Mouse (Mus musculus): ENCODE measurements around the gene Cox10.

Gene Cox10

DNA sequence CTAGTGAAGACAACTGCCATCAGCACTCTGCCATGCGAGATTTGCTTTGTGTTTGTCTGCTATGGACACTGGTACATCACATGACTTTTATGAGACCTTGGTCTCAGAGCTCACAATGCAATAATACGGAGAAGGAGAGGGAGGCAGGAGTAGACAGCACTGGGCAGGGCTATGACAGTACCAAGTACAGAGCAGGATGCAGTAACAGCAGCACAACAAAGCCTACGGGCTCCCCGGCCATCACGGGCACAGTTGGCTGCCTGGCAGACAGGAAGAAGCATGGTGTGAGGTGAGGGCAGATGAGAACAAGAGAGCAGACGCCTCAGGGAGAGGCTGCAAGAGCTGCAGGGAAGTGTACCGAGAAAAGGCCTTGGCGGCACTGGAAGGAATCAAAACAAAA lies 87.3 kb downstream of the Cox10 start:
- DNase-seq: peak; percentile 76

DNA sequence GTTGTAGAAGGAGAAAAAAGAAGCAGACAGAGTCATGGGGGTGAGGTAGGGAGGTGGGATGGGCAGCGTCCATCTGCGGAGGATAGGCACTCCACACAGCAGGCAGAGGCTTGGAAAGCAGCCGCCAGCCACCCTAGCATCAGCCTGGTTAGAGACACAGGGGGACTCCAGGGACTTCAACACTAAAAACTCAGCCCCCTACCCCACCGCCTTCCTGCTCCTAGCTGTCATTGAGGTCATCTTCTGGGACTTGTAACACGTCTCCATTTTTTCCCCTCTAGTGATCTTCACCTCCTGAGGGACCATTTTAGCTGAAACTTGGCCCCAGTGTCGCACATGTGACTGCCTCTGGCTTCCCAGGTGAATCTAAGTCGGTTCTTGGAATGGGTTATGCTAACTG lies 88.5 kb downstream of the Cox10 start:
- no peak for DNase-seq

DNA sequence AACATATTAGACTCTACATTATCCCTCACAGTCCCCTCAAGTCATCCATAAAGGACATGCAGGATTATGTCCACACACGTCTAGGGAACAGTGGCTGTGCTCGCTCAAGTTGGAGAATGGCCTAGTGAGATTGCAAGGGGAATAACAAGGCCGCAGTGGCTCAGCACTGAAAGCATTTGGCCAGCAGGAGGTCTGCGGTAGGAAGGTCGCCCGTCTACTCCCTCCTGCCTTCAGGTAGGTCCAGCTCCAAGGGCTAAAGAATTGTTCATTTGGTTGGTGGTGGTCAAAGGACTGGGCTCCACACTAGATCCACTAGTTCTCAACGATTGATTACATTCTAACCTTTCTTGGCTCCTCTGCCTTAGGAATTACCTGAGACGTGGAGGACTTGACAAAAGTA lies 89.0 kb downstream of the Cox10 start:
- DNase-seq: no peak

DNA sequence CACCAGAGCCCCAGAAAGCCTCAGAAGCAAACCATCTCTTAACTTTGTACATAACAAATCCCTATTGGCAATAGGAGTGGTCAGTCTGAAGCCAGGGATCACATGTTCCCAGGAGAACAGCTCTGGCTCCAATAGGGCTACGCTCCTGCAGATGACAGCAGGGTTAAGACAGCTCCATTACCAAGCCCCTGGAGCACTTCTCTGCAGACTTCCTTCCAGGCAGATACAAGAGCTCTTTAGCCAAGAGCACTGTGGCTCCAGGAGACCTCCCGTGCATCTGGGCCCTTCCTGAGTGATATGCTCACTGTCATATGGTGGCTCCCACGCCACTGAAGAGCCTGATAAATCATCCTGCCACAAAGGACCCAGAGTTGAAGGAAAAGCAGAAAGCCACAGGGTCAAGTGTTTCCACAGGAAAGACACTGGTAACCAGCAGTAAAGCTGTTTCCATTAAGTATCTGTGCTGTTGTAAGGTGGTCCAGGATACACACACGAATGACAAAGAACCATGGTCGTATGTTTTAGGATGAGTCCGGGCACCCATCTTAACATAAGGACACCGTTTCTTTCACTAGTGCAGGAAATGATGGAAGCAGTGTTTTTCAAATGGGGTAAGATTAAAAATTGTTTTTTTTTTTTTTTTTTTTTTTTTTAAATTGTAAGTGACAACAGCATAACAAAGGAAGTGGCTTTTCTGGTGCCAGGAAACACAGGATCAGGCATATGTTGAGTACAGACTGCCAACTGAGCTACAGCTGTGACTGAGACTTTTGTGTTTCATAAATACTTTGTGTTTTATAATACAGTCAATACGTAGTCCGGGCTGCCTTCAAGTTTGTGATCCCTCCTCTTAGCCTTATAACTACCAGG lies 90.0 kb downstream of the Cox10 start:
- DNase-seq: peak; percentile 36

GRCm38 (mm10) chr11:63988031-63988665 lies 91.1 kb downstream of the Cox10 start:
- DNase-seq: no peak

DNA sequence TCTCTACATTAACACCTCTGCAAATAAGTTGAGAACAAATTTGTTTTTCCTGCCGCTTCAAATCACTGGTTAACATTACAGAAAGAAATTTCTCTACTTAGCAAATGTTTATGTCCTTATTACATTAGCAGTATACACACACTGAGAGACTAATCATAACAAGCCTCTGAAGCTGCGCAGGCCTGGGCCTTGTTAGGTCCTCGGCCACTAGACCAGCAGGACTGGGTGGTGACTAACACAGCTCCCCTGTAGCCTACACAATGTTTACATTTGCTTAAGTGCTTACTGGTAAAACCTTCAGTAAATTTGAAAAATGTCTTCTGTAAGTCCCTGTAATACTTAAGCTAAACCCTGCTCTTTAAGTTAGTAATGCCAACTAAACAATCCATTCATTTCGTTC lies 92.6 kb downstream of the Cox10 start:
- DNase-seq: no peak

DNA sequence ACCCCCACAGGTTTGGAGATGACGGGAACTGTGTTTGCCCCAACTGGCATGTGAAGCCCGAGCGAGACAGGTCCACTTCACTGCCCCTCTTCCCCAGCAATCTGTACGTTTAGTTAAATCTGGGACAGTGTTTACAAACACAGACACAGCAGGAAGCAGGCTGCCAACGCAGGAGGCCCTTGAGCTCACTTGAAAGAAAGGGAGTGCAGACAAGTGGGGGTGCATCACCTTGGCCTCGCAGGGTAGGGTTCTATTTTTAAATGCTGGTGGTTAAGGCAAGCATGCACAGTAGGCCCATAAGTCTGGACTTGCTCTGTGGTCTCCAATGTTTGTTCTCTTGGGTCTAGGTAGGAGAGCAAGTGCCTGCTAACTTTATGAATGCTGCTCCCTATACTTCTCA lies 93.8 kb downstream of the Cox10 start:
- DNase-seq: peak; percentile 52

DNA sequence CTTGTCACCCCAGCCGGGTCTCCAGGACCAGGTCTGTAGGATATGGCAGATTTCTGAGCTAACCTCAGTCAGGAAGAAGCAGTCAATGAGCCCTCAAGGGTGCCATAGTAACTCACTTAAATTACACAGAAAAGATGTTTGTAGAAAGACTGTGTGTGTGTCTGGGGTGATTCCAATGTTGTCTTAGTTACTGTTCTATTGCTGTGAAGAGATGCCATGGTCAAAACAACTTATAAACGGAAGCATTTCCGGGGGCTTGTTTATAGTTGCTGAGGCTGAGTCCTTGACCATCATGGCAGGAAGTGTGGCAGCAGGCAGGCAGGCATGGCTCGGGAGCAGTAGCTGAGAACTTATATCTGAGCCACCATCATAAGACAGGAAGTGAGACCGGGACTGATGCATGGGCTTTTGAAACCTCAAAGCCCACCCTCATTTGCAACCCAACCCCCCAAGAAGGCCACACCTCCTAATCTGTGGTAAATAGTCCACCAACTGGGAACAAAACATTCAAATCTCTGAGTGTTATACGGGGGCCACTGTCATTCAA lies 94.6 kb downstream of the Cox10 start:
- peak; percentile 53 for DNase-seq

DNA sequence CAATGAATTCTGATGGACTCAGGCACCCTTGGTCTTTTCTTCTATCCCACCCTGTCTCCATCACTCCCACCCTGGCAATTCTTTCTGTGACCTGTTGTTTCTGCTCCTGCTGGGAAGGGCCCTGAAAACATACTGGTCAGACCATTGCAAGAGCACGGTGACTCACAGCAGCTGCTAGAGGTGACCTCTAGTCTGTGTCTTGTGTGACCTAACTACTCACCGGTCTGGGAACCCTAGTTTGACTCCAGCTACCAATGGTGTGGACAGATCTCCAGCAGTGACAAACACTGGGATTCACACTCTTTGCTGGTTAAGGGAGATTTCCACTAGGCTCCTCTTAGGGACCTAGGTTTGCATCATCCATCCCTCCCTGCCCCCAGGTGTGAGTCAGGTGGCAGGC lies 101.5 kb downstream of the Cox10 start:
- DNase-seq: no peak

DNA sequence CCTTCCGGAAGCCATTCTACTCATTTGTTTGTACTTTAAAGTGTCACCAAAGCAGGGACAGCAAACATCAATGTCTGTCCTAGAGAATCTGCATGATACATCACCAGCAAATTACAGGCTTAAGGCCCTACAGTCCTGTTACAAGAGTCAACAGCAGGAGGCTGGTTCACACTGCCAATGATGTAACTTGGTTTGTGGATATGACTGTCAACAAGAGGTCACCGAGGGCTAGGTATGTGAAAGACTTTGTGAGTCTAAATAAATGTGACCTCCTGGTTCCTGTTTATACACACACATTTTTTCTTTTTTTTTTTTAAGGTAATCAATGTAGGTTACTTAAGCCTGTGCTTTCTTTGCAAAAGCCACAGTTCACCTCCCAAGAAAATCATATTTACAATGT lies 102.5 kb downstream of the Cox10 start:
- DNase-seq: no peak

- DNase-seq: no peak
Measured at GRCm38 (mm10) chr11:63975260-63975899, 103.9 kb downstream of the Cox10 start.

- no peak for DNase-seq
Measured at GRCm38 (mm10) chr11:63973973-63974372, 105.3 kb downstream of the Cox10 start.

DNA sequence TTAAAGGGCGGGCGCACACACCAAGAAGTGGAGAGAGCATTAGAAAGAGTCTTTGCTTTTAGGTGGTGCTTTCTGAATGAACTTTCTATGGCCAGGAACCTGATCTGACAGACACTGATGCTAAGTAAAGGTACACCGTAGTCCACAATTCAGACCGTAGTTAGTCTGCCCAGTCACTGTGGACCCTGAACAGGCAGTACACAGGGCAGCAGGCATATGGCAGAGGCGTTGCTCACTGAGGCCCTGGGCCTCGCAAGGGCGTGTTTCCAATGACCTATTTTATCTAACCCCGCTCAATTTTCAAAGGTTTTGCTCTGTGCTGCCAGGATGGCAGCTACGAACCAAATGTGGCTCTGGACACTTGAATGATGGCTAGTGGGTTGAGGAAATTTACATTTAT lies 107.8 kb downstream of the Cox10 start:
- no peak for DNase-seq

DNA sequence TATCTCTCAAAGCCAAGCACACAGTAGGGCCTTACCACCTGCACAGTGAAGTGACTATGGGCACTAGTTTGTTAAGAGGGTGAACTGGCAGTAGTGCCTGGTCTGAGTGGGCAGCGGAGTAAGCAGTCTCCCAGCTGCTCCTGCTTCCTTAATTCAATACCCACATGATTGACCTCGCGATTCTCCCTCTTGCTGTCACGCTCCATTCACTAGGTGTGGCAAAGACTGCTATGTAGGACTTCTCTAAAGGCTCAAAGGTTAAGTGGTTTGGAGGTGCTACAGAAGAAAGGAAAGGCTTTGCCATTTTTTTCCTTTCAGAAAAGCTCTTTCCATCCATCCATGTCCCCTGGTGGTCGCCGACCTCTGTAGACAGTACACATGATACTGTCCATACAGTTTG lies 108.5 kb downstream of the Cox10 start:
- DNase-seq: no peak

DNA sequence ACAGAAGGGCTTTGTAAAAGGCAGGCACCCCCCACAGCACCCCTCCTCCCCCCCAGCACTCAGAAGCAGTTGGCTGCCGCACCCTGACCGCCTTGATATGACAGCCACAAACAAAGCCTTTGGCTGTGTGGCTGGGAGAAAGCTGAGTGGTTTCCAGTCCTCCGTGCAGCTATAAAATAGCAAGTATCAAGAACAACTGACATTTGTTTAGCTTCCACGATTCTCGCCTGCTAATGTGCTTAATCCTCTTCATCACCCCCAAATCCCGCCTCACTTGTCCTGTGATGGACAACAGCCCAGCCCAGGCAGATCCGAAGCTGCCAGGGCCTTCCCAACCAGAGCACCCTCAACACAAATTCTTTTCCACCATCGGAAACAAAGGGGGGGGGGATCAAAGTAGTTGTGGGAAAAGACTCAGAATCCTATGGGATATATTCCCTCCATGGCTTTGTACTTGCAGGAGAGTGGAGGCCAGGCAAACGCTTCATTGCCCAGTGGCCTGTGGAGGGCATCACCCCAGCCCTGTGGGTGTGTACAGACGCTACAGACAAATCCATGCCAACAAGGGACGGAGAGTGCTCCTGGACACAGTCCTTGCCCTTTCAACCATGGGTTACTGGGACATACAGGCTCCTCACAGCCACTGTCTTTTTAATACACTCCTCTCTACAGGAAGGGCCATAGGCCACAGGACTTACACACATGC lies 109.9 kb downstream of the Cox10 start:
- no peak for DNase-seq

GRCm38 (mm10) chr11:63968388-63969035 lies 110.8 kb downstream of the Cox10 start:
- no peak for DNase-seq

DNA sequence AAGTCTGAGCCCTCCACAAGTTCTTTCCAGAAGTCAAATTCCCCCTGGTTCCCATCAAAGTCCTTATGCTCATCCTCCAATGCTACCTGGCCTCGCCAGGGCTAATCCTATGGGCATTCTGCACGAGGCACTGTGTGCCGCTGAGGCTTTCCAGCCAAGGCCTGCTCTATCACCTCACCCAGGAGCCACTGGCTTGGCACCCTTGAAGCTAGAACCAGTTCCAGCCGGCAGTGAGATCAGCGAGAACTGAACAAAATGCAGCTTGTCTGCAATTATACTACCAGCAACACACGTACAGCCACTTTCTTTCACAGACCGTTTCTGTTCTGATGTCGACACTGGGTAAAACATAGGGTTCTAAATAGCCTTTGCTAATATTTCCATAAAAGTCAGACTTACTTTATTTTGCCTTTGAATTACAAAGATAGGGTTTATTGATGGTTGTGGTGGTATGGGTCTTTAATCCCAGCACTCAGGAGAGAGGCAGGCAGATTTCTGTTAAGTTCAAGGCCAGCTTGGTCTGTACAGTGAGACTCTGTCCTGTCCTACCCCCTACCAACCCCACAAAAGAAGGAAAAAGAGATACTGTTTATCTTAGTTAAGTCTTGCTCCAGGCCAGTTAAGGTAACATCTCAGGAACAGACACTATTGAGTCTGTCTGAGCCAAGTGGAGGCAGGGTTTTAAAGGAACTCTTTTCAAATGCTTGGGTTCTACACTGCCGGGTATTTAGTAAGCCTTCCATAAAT lies 111.5 kb downstream of the Cox10 start:
- DNase-seq: no peak

DNA sequence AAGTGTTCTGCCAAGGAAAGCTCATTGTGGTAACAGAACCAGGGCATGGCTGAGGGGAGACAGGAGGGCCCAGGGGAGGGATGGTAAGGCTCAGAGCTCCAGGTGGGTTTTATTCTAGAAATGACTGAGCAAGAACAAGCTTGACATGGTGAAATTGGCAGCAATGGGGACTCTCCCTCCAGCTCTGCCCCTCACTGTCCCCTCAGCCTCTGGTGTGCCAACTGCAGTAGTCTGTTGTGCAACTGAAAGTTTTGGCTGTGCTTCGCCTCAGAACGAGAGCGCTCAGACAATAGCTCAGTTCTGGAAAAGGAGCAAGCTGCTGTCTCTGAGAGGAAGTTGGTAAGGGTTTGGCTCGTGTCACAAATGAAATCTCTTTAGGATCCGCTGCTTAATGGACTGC lies 113.8 kb downstream of the Cox10 start:
- DNase-seq: no peak

DNA sequence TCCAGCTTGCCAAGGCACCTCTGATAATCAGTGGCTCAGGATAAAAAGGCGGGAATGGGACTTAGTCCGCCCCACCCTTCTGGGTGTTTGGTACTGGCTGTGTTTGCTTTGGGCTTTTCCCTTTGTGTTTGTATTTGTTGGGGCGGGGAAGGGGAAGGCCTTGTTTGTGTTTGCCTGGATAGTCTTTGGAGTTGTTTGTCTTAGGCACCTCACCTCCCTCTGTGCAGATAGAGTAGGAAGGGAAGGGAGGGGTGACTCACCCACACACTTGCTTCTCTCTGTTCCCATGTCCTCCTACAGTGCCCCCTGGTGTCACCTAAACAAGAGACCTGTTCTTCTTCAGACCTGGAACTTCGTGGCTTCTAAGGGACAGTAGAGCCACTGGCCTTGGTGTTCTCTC lies 122.1 kb downstream of the Cox10 start:
- DNase-seq: peak; percentile 57

- DNase-seq: no peak
Measured at GRCm38 (mm10) chr11:63956748-63957147, 122.5 kb downstream of the Cox10 start.

GRCm38 (mm10) chr11:63953887-63954286 lies 125.4 kb downstream of the Cox10 start:
- no peak for DNase-seq

DNA sequence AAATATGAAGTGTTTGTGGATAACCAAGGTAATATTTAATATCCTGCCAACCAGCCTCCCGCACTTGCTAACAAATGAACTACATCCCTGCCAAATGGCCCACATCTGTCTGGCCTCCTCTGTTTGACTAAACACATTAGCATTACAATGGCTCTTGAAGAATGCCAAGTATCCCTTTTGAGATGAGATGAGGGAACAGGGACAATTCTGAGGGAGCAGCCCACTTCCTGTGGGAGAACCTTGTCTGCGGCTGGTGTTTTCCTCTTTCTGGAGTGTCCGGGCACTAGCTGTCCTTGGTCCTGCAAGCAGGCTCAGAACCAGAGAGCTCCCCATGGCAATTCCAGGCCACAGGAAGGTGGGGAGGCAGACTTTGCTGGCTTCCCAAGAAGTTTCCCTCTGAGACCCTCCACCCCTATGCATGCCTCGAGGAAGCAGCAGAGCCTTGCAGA lies 126.5 kb downstream of the Cox10 start:
- no peak for DNase-seq
